Mouse (Mus musculus) urinary bladder, postnatal 14 days (tissue): ENCODE measurements around the gene Gopc.

Experiments
- DNase-seq: peaks from one replicate; pipeline ENCODE4 v3.0.0; 2021; ENCODE audit warnings: low spot score

The Gopc gene

DNA sequence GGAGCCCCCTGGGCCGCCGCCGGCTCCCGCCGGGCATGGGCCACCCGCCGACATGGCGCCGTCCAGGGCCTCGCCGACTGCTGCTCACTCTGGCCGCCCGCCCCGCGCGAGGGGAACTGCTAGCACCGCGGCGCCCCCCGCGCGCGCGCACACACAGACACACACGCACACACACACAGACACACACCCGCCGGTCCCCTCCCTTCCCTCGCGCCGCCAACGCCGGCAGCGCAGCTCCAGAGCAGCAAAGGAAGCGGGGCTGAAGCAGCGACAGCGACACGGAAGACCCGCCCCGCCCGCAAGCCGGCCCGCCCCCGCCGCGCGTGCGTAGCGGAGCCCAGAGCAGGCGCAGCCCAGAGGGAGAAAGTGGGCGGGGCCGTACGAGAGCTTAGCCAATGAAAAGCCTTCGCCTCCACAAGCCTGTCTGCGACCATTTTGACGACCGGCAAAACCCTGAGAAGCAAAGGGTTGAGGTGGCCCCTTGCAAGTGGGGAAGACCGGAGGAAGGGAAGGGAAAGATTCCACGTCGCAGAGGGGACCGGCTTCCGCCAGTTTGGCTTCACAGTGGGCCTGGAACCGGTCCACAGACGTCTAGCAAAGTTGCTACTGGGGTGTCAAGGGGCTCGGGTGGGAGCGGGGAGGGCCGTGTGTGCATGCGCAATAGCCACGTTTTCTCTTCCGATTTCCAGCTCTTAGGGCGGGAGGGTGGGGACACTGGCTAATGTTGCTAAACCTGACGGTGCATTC is at the start of gene Gopc:
Gene Gopc (minus strand): TSS at position 280 of the 747 bp plus-strand sequence.
- DNase-seq, result peak; percentile 98

DNA sequence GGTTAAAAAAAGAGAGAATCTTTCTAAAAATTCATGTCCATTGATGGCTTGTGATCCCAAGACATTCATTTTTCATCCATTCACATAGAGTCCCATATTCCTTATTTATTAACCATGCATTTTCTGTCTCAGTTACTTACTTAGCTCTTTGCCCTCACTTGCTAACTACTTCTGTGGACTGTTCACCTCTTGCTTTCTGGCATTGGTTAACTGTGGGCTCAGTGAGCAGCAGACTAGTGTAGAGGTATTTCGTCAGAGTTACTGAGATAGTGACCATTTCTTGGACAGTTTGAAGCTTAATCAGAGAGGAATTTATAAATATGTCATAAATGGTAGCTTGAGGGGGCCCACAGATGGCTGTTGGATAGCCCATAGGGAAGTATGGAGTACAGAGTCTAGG is 49.0 kb upstream of the Gopc start:
- DNase-seq, result no peak

DNA sequence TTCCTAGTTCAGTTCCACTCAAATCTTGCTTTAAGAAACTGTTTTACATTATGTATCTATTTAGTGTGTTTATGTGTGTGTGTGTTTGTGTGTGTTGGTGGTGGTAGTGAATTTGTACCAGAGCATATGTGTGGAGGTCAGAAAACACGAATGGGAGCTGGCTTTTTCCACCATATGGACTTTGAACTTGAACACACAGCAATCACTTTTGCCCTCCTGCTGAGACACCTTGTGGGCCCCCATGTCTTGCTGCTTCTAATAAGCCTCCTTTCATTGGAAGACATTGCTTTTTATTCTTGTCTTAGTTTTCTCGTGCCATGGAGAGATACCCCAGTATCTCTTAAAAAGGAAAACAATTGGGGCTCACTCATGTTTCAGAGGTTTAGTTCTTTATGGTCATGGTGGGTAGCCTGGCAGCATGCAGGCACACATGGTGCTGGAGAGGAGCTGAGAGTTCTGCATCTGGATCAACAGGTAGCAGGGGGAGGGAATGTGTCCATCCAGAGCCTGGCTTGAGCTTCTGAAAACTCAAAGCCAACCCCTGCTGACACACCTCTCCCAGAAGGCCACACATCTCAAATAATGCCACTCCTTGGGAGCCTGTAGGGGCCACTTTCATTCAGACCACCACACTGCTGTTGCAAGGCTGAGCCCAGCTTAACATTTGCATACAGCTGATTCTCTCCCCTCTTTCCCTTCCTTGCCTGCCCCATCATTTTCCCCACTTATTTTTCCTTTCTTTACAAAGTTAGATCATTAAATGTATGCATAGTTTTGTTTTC is 45.9 kb upstream of the Gopc start:
- DNase-seq, result no peak

DNA sequence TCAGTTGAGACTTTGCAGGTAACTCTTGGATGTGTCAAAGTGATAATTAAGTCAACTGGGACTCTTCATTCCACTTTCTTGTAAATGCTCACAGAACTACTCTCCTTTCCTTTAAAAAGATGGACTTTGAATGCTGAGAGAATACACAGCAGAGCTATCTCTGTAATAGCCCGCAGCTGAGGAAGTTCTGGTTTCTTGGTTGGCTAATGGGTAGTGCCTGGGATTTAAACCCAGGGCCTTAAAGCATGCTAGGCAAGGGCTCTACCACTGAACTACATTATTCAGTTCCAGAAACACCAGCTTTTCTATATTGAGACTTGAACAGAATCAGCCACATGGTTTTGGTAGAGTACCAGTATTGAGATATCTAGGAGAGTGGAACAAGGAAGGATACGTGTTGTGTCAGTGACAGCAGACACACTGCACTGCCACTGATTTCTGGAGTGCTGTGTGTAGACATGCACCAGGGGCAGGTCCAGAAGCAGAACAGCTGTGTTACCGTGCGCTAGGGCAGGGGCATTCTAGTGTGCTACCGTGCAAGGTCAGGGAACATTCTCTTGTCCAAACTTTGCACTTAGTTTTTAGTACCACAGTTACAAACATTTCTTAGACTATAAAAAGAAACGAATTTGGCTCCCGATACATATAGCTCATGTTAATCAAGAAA is 44.5 kb upstream of the Gopc start:
- no peak for DNase-seq

GRCm38 (mm10) chr10:52423097-52423496 is 41.2 kb upstream of the Gopc start:
- DNase-seq, result no peak

DNA sequence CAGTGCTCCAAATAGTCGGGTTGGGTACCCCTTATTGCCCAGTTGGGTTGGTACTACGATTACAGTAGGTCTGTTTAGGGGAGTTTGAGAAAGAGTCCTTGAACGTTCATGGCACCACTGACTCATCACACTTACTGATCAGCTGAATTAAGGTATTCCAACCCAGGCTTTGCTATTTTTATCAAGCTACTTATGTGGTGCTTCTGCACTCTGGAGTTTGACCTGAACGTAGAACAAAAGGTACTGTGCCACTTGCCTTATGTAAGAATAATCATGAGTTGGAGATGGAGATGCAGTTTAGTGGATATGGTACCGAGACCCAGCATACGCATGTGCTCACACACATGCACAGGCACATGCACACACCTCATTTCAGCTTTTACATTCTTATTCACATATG is 39.8 kb upstream of the Gopc start:
- DNase-seq, result no peak

GRCm38 (mm10) chr10:52420526-52420925 is 38.6 kb upstream of the Gopc start:
- no peak for DNase-seq

GRCm38 (mm10) chr10:52419402-52419801 is 37.5 kb upstream of the Gopc start:
- DNase-seq, result no peak

DNA sequence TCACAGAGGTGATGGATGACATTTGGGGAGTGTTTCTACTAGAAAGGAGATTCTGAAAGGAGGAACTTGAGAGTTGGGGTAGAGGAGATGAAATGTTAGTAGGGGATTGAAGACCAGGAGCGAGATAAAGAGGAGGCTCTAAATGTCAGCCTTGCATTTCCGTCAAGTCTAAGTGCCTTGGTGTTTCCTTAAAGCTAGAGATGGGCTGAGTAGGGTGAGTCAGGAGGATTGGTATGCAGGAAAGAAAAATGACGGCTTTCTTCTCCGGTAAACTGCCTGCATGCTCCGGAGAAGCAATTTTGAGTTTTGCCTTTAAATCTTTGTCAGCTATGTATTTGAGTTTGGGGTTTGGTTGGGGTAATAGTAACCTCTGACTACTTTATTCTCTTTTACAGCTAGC is 37.0 kb upstream of the Gopc start:
- DNase-seq, result no peak

DNA sequence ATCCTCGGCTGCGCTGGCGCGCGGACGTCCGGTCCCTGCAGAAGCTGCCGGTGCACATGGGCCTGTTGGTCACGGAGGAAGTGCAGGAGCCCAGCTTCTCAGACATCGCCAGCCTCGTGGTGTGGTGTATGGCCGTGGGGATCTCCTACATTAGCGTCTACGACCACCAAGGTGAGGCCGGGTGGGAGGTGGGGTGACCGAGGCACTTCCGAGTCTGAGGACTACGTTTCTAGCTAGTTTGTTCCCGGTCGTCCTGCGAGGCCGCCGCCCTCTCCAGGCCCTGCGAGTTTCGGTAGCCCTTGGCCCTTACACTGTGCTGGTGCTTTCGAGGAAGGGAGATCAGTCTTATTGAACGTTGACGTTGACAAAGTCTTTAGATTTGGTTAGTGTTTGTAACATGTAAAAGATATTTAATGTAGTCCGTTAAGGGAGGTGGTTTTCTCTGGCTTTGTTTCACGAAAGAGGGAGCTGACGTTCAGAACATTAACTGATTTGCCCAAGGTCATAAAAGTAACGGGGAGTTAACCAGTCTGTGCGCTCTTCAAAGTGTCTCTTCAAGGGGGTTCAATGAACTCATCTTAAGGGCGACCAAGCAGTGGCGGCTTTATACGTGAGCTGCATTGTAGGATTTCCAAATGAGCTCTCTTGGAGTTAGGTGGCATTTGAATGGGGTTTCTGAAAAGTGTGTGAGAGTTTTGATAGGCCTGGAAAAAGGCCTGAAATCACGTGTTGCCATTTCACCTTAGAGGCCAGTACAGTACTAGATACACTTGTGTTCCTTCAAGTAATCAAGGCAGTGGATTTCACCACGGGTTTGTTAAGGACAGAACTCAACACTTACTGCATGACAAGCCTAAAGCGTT is 36.3 kb upstream of the Gopc start:
- no peak for DNase-seq

DNA sequence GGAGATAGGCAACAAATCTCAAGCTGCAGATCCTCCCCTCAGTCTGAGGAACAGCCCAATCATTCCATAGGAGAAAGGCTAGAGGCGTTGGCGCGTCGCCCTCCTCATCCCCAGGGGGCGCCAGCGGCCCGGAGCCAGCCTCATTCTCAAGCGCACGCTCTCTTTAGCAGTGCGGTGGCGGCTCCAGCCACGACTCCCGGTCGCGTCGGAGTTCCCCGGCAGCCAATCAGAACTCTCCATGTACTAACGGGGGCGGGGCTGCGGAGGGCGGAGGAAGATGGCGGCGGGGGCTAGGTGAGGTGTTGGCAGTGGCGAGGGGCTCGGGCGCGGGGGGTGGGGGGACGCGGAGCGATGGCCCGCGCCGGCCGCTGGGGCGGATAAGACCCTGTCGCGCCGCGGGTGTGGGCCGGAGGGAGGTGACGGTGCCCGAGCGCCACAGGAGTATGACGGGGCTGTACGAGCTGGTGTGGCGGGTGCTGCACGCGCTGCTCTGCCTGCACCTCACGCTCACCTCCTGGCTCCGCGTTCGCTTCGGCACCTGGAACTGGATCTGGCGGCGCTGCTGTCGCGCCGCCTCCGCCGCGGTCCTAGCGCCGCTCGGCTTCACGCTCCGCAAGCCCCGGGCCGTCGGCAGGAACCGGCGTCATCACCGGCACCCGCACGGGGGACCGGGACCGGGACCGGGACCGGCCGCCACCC is 35.5 kb upstream of the Gopc start, which contains the start of gene Nus1:
Gene Nus1 (plus strand): TSS at position 249 of the 699 bp plus-strand sequence.
- DNase-seq, result peak; percentile 97

DNA sequence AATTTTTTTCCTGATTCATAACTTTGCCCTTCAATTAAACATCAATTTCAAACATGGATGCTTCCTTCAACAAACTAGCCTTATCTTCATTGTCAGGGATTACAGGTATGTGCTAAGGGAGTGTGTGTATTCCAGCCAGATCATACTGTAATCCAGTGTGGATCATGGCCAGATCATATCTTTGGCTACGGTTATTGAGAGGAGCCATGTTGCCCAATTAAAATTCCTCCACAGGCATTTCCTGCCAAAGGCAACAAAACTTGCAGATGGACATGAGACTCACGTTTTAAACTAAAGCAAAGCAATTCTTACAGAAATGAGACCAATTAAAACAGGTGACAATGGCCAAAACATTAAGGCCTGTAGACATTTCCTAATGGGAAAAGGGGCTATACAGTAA is 34.5 kb upstream of the Gopc start:
- DNase-seq, result no peak

GRCm38 (mm10) chr10:52415020-52415419 is 33.1 kb upstream of the Gopc start:
- no peak for DNase-seq

GRCm38 (mm10) chr10:52407526-52407925 is 25.6 kb upstream of the Gopc start:
- no peak for DNase-seq

- no peak for DNase-seq
Measured at GRCm38 (mm10) chr10:52405160-52405559, 23.2 kb upstream of the Gopc start.

- DNase-seq, result no peak
Measured at GRCm38 (mm10) chr10:52399722-52400121, 17.8 kb upstream of the Gopc start.

GRCm38 (mm10) chr10:52398715-52399114 is 16.8 kb upstream of the Gopc start:
- DNase-seq, result no peak

DNA sequence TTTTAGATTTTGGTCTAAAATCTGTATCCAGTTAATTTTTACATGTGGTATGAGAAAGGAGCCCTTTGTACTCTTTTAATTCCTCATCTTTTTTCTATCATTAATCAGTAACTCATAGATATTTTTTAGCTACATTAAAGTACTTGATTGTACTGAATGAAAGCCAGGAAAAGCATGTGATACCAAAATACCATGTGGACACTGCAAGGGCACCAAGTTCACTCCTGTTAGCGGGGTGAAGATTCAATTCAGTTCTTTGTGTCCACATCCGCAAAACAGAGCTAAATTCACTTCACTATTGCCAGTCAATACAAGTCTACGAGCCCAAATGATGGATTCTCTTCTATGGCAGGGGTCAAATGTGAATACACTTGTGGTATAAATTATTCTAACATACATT is 14.7 kb upstream of the Gopc start:
- DNase-seq, result no peak

DNA sequence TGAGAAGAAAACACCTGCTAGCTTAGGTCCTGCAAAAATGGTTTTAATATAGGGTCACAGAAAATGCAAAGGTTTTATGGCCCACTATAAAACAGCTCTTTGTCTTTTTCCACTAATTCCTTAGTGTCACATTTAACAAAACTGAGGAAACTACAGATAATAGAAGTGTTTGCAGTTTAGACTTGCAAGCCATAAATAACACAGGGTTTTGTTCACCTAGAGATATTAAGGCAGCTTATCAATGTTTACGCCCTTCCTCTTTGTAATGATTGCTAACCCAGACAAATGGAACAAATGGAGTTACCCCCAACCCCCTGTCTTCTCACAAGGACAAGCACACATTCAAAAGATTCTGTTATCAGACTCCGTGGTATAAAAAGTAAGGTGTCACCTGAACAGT is 9.3 kb upstream of the Gopc start:
- DNase-seq, result no peak

- no peak for DNase-seq
Measured at GRCm38 (mm10) chr10:52389438-52389837, 7.5 kb upstream of the Gopc start.

GRCm38 (mm10) chr10:52388922-52389430 is 7.1 kb upstream of the Gopc start, which contains the start of gene Nepn:
Gene Nepn, plus strand, starts transcription at chr10:52388972.
- DNase-seq, result no peak
